Mouse (Mus musculus) E14TG2a.4 (cell line): ENCODE measurements around the gene St3gal5.

Experiments used
- CTCF ChIP-seq: conservative IDR thresholded peaks from 2 replicates; pipeline ENCODE4 v1.5.1; 2014; ENCODE audit warnings: low read length
- POU5F1 ChIP-seq: IDR thresholded peaks from 2 replicates; pipeline ENCODE4 v1.6.1; 2014; ENCODE audit warnings: low read length, borderline replicate concordance

GRCm38 (mm10) chr6:72049941-72050340, 47.5 kb upstream of the St3gal5 start:
- TF ChIP-seq CTCF (no peak), POU5F1 (no peak)
